Mouse (Mus musculus) ovary, postnatal 36 days (tissue): Measurements from ENCODE around the gene Lrig1.

Source experiments
- DNase-seq: peaks from one replicate; pipeline ENCODE4 v3.0.0; 2022; ENCODE audit warnings: low spot score, mixed read lengths

Gene Lrig1

GRCm38 (mm10) chr6:94676300-94676699 lies 23.7 kb downstream of the Lrig1 start:
- no peak for DNase-seq

GRCm38 (mm10) chr6:94672426-94672825 lies 27.5 kb downstream of the Lrig1 start:
- no peak for DNase-seq

GRCm38 (mm10) chr6:94669370-94669769 lies 30.6 kb downstream of the Lrig1 start:
- DNase-seq = no peak

GRCm38 (mm10) chr6:94668204-94668863 lies 31.6 kb downstream of the Lrig1 start:
- no peak for DNase-seq

- no peak for DNase-seq
Observed at GRCm38 (mm10) chr6:94667131-94667530, 32.8 kb downstream of the Lrig1 start.

- no peak for DNase-seq
Observed at GRCm38 (mm10) chr6:94666432-94667119, 33.4 kb downstream of the Lrig1 start.

- no peak for DNase-seq
Observed at GRCm38 (mm10) chr6:94665677-94666076, 34.3 kb downstream of the Lrig1 start.

GRCm38 (mm10) chr6:94665248-94665647 lies 34.7 kb downstream of the Lrig1 start:
- DNase-seq = no peak

GRCm38 (mm10) chr6:94664000-94664399 lies 36.0 kb downstream of the Lrig1 start:
- no peak for DNase-seq

- DNase-seq = no peak
Observed at GRCm38 (mm10) chr6:94661923-94662322, 38.0 kb downstream of the Lrig1 start.

- no peak for DNase-seq
Observed at GRCm38 (mm10) chr6:94661321-94661720, 38.6 kb downstream of the Lrig1 start.

- no peak for DNase-seq
Observed at GRCm38 (mm10) chr6:94659886-94660333, 40.0 kb downstream of the Lrig1 start.

GRCm38 (mm10) chr6:94658136-94658480 lies 41.9 kb downstream of the Lrig1 start:
- no peak for DNase-seq

GRCm38 (mm10) chr6:94657204-94658135 lies 42.5 kb downstream of the Lrig1 start:
- DNase-seq = no peak

- no peak for DNase-seq
Observed at GRCm38 (mm10) chr6:94655818-94656478, 44.0 kb downstream of the Lrig1 start.

- no peak for DNase-seq
Observed at GRCm38 (mm10) chr6:94653388-94654316, 46.3 kb downstream of the Lrig1 start.

- no peak for DNase-seq
Observed at GRCm38 (mm10) chr6:94652659-94653213, 47.2 kb downstream of the Lrig1 start.

GRCm38 (mm10) chr6:94651541-94651940 lies 48.4 kb downstream of the Lrig1 start:
- no peak for DNase-seq

- no peak for DNase-seq
Observed at GRCm38 (mm10) chr6:94649637-94650036, 50.3 kb downstream of the Lrig1 start.

- no peak for DNase-seq
Observed at GRCm38 (mm10) chr6:94648496-94648895, 51.5 kb downstream of the Lrig1 start.
